Mouse (Mus musculus) liver, adult 2 months (tissue): ENCODE measurements around the gene Pgbd1. TPM values are rescaled to one million over a fixed set of nuclear protein-coding genes. Genes with fewer than 3 reads are reported as not detected.

Source experiments
- DNase-seq: peaks from one replicate; pipeline ENCODE4 v3.0.0-alpha.2; 2011; ENCODE audit warnings: low read depth, low spot score; ENCODE audit errors: extremely low read depth
- H3K27ac ChIP-seq: fragments of 200-500 bp; replicated peaks from 2 replicates; pipeline ENCODE4 v1.5.1; 2012; ENCODE audit warnings: low read depth, mild to moderate bottlenecking, control low read depth, inconsistent platforms, low read length; ENCODE audit not compliant: insufficient read depth
- H3K27me3 ChIP-seq: fragments of 200-500 bp; 2 replicates; pipeline ENCODE4 v1.6.1; 2012; ENCODE audit warnings: mild to moderate bottlenecking, moderate library complexity, low read length, inconsistent platforms; ENCODE audit not compliant: control insufficient read depth, insufficient read depth
- H3K36me3 ChIP-seq: fragments of 200-500 bp; 2 replicates; pipeline ENCODE4 v1.6.1; 2012; ENCODE audit warnings: low read length, inconsistent platforms; ENCODE audit not compliant: control insufficient read depth, insufficient read depth
- H3K4me1 ChIP-seq: fragments of 200-500 bp; 2 replicates; pipeline ENCODE4 v1.6.1; 2011; ENCODE audit warnings: low read length; ENCODE audit not compliant: control insufficient read depth, insufficient read depth
- H3K4me3 ChIP-seq: fragments of 200-500 bp; 2 replicates; pipeline ENCODE4 v1.5.1; 2011; ENCODE audit warnings: low read depth, mild to moderate bottlenecking, control low read depth, low read length, moderate library complexity; ENCODE audit not compliant: insufficient read depth
- H3K79me2 ChIP-seq: fragments of 200-500 bp; 2 replicates; pipeline ENCODE4 v1.6.1; 2012; ENCODE audit warnings: inconsistent platforms, mild to moderate bottlenecking, low read length, moderate library complexity; ENCODE audit not compliant: control insufficient read depth, insufficient read depth
- H3K9ac ChIP-seq: fragments of 200-500 bp; 2 replicates; pipeline ENCODE4 v1.6.1; 2012; ENCODE audit warnings: low read depth, mild to moderate bottlenecking, control low read depth, inconsistent platforms, low read length
- CTCF ChIP-seq: fragments of 200-500 bp; IDR thresholded peaks from 2 replicates; pipeline ENCODE4 v1.5.1; 2011; ENCODE audit warnings: low read depth, low read length, control low read depth
- POLR2A ChIP-seq: fragments of 200-500 bp; IDR thresholded peaks from 2 replicates; pipeline ENCODE4 v1.6.1; 2011; ENCODE audit warnings: low read length, control low read depth; ENCODE audit not compliant: insufficient read depth; ENCODE audit errors: extremely low read depth
- WGBS: fragments of 180-500 bp; shearing (Covaris S2); methylation state at CpG from one replicate; pipeline ENCODE4 v1.1.7; 2018; 5-methylcytosine and 5-hydroxymethylcytosine counted together
- polyA plus RNA-seq: library from polyadenylated mRNA; depleted of rRNA; stranded (reverse); fragments of >200 nt; gene quantifications from 2 replicates; pipeline ENCODE4 v1.2.3, GENCODE M21; 2012; rRNA removed
- total RNA-seq: library from RNA; depleted of rRNA; stranded (reverse); fragments of >200 nt; gene quantifications from 2 replicates; pipeline ENCODE4 v1.2.3, GENCODE M21; 2014; rRNA removed

The Pgbd1 gene
- total and polyA plus RNA-seq, 2 experiments = 0.20 to 0.83 TPM

GRCm38 (mm10) chr13:21395211-21395610, 45.6 kb downstream of the Pgbd1 start:
- TF ChIP-seq CTCF = no peak
- Histone ChIP-seq H3K4me3 (no peak overlapping the region), H3K4me1 (peaks cover 6% of the 10 kb centered on the region), H3K9ac (no peak overlapping the region), H3K79me2 (no peaks in the 10 kb centered on the region; the same call in 1 of the 2 replicates), H3K27ac (no peak overlapping the region), H3K36me3 (peaks cover 64% of the 10 kb centered on the region), H3K27me3 (no peaks in the 10 kb centered on the region)
- 44% methylated on average over 1 of the region's 1 CpGs for WGBS
- DNase-seq = peak; percentile 86

DNA sequence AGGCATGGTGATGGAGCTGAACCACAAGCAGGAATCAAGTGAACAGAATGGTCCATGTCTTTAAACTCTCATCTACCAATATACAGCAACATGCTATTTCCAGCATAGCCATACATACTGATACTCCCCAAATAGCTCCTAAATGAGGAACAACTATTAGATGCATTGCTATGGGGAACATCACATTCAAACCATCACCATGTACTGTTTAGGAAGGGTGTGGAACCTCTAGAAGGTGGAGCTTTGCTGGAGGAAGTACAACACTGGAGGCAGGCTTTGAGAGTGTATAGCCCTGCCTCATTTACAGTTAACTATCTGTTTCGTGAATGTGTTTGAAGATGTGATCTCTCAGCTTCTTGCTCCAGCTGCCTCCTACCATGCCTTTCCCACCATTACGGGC, 63.1 kb downstream of the Pgbd1 start:
- Histone ChIP-seq H3K4me3 (no peak overlapping the region), H3K36me3 (no peaks in the 10 kb centered on the region), H3K27ac (no peak overlapping the region), H3K9ac (no peak overlapping the region), H3K4me1 (no peaks in the 10 kb centered on the region), H3K27me3 (no peaks in the 10 kb centered on the region), H3K79me2 (no peaks in the 10 kb centered on the region)
- WGBS = 92% methylated on average over 2 of the region's 2 CpGs
- DNase-seq = no peak
- no peak for TF ChIP-seq CTCF
- TF ChIP-seq POLR2A = no peak

GRCm38 (mm10) chr13:21372700-21373099, 68.2 kb downstream of the Pgbd1 start:
- no peak for TF ChIP-seq POLR2A
- no peak for TF ChIP-seq CTCF
- WGBS = 94% methylated on average over 2 of the region's 2 CpGs
- DNase-seq = no peak
- no peaks in the 10 kb centered on the region for H3K4me1 ChIP-seq
- no peaks in the 10 kb centered on the region for H3K27me3 ChIP-seq
- H3K36me3 ChIP-seq = peaks cover 20% of the 10 kb centered on the region
- no peak overlapping the region for H3K27ac ChIP-seq
- H3K79me2 ChIP-seq = no peaks in the 10 kb centered on the region
- no peak overlapping the region for H3K4me3 ChIP-seq
- no peak overlapping the region for H3K9ac ChIP-seq

Other genes starting within 250 kb of the Pgbd1 start
- not detected in 2 replicates for gene Gpx5, start 148.3 kb downstream of the Pgbd1 start, total RNA-seq
- not detected in 2 replicates for gene Gpx5, start 148.3 kb downstream of the Pgbd1 start, polyA plus RNA-seq
- 0.27 and 1.0 TPM in 2 replicates for gene Gpx6, start 128.9 kb downstream of the Pgbd1 start, total RNA-seq
- 0.55 and 0.70 TPM in 2 replicates for gene Gpx6, start 128.9 kb downstream of the Pgbd1 start, polyA plus RNA-seq
- gene Olfr1367, start 94.1 kb downstream of the Pgbd1 start, total RNA-seq = not detected in 2 replicates
- gene Olfr1367, start 94.1 kb downstream of the Pgbd1 start, polyA plus RNA-seq = not detected in 2 replicates
- gene Zscan12, start 78.2 kb downstream of the Pgbd1 start, total RNA-seq = 5.4 and 6.0 TPM in 2 replicates
- gene Zscan12, start 78.2 kb downstream of the Pgbd1 start, polyA plus RNA-seq = 1.0 and 1.2 TPM in 2 replicates
- gene Zkscan3, start 38.3 kb downstream of the Pgbd1 start, total RNA-seq = 31.6 and 33.1 TPM in 2 replicates
- 10.9 and 14.5 TPM in 2 replicates for gene Zkscan3, start 38.3 kb downstream of the Pgbd1 start, polyA plus RNA-seq
- gene Zscan26, start 12.7 kb upstream of the Pgbd1 start, total RNA-seq = 30.8 and 33.4 TPM in 2 replicates
- 7.5 and 12.1 TPM in 2 replicates for gene Zscan26, start 12.7 kb upstream of the Pgbd1 start, polyA plus RNA-seq
- 0.27 and 0.55 TPM in 2 replicates for gene Nkapl, start 27.5 kb upstream of the Pgbd1 start, total RNA-seq
- gene Nkapl, start 27.5 kb upstream of the Pgbd1 start, polyA plus RNA-seq = 0.13 and 0.29 TPM in 2 replicates
- gene Zkscan4, start 37.8 kb upstream of the Pgbd1 start, total RNA-seq = 0.47 and 1.0 TPM in 2 replicates
- gene Zkscan4, start 37.8 kb upstream of the Pgbd1 start, polyA plus RNA-seq = 0.09 and 0.29 TPM in 2 replicates
- not detected in 2 replicates for gene Gm10065, start 38.4 kb upstream of the Pgbd1 start, total RNA-seq
- not detected in 2 replicates for gene Gm10065, start 38.4 kb upstream of the Pgbd1 start, polyA plus RNA-seq
- 0.27 and 0.28 TPM in 2 replicates for gene AK157302, start 54.2 kb upstream of the Pgbd1 start, total RNA-seq
- 0.11 TPM in 1 of 2 replicates, not detected in the other for gene AK157302, start 54.2 kb upstream of the Pgbd1 start, polyA plus RNA-seq
- gene Gm11273, start 60.4 kb upstream of the Pgbd1 start, total RNA-seq = 20.5 and 23.4 TPM in 2 replicates
- gene Gm11273, start 60.4 kb upstream of the Pgbd1 start, polyA plus RNA-seq = 26.0 and 26.2 TPM in 2 replicates
- 4.7 and 5.3 TPM in 2 replicates for gene Zkscan8, start 90.1 kb upstream of the Pgbd1 start, total RNA-seq
- gene Zkscan8, start 90.1 kb upstream of the Pgbd1 start, polyA plus RNA-seq = 1.5 and 1.7 TPM in 2 replicates
- gene Olfr1366, start 101.8 kb upstream of the Pgbd1 start, total RNA-seq = not detected in 2 replicates
- gene Olfr1366, start 101.8 kb upstream of the Pgbd1 start, polyA plus RNA-seq = not detected in 2 replicates
- not detected in 2 replicates for gene Olfr1535, start 118.8 kb upstream of the Pgbd1 start, total RNA-seq
- not detected in 2 replicates for gene Olfr1535, start 118.8 kb upstream of the Pgbd1 start, polyA plus RNA-seq
- gene Olfr1364, start 140.7 kb upstream of the Pgbd1 start, total RNA-seq = not detected in 2 replicates
- not detected in 2 replicates for gene Olfr1364, start 140.7 kb upstream of the Pgbd1 start, polyA plus RNA-seq
- not detected in 2 replicates for gene Olfr1362, start 173.0 kb upstream of the Pgbd1 start, total RNA-seq
- gene Olfr1362, start 173.0 kb upstream of the Pgbd1 start, polyA plus RNA-seq = not detected in 2 replicates
- gene Olfr11, start 201.5 kb upstream of the Pgbd1 start, total RNA-seq = not detected in 2 replicates
- gene Olfr11, start 201.5 kb upstream of the Pgbd1 start, polyA plus RNA-seq = not detected in 2 replicates
- not detected in 2 replicates for gene Olfr1361, start 222.3 kb upstream of the Pgbd1 start, total RNA-seq
- not detected in 2 replicates for gene Olfr1361, start 222.3 kb upstream of the Pgbd1 start, polyA plus RNA-seq
- gene Olfr1360, start 236.3 kb upstream of the Pgbd1 start, total RNA-seq = not detected in 2 replicates
- gene Olfr1360, start 236.3 kb upstream of the Pgbd1 start, polyA plus RNA-seq = not detected in 2 replicates